Mouse (Mus musculus) kidney, postnatal 25 days (tissue): ENCODE data around the gene Dcaf11.
A peak's percentile ranks its signal among the peaks of the same experiment; 100 is the strongest.

Experiments used
- DNase-seq, 2 experiments: peaks; one replicate each; pipeline ENCODE4 v3.0.0; 2021; ENCODE audit warnings: mixed read lengths in 2 of 2

The Dcaf11 gene

DNA sequence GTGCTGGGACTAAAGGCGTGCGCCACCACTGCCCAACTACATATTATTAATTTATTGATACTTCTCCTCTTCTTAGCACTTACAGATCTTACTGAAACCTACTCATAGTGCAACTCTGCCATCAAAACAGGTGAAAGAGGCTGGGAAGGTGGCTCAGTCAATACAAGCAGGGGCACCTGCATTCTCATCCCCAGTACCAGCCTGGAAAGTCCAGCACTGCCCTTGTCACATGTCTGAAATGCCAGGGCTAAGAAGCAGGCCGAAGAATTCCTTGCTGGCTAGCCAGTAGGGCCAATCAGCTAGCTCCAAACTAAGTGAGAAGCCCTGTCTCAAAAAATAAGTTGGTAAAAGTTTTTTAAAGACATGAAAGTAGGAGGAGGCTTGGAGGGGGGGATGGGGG lies 2.2 kb upstream of the Dcaf11 start:
- peak; percentile 24 to 63 for DNase-seq

- DNase-seq = no peak
Measured at GRCm38 (mm10) chr14:55558740-55559448, 912 bp upstream of the Dcaf11 start.

DNA sequence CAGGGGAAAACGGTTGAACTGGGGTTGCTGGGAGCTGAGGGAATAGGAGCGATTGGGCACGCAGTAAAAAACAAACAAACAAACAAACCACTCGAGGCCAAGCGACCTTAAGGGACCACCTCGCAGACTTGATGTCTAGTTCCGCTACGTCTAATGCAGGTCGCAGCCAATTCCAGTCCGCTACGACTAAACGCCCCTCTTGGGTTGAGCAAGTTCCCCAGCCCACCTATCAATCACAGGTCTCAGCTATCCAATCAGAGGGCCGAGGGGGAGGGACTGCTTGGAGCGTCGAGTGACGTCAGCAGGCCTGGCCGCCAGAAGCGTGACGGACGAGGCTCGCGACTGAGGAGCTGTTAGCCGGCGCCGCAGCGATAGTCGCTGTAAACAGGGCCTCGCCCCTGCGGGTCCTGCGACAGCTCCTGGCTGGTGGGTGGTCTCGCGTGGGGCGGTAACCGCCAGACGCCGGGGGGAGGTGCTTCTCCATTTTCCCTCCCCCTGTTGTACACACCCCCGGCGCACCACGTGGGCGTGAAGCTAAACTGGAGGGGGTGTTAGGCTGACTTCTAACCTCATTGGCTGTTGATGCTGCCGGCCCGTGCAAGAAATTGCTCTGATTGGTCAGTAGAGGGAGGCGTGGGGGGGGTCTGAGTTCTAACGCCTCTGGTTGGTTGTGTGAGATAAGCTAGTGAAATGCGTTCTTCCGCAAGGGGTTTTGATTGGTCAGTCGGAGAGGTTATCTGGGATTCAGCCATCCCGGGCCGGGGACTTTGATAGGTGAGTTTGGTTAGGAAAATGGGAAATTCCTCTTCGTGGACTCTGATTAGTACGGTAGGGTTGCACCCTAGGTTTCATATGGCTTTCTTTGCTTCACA lies 632 bp downstream of the Dcaf11 start, which contains the start of gene A730061H03Rik:
TSS of gene A730061H03Rik (minus strand) at position 205 of the 872 bp plus-strand sequence.
- DNase-seq = peak; percentile 99 to 100

GRCm38 (mm10) chr14:55561860-55562259 lies 2.1 kb downstream of the Dcaf11 start:
- peak in 1 of 2 experiments; percentile 60 for DNase-seq

- DNase-seq = no peak
Measured at GRCm38 (mm10) chr14:55563249-55563648, 3.4 kb downstream of the Dcaf11 start.

- no peak for DNase-seq
Measured at GRCm38 (mm10) chr14:55565748-55566147, 5.9 kb downstream of the Dcaf11 start.

- peak; percentile 50 to 64 for DNase-seq
Measured at GRCm38 (mm10) chr14:55567496-55567895, 7.7 kb downstream of the Dcaf11 start.

GRCm38 (mm10) chr14:55570588-55570987 lies 10.8 kb downstream of the Dcaf11 start:
- DNase-seq = no peak

DNA sequence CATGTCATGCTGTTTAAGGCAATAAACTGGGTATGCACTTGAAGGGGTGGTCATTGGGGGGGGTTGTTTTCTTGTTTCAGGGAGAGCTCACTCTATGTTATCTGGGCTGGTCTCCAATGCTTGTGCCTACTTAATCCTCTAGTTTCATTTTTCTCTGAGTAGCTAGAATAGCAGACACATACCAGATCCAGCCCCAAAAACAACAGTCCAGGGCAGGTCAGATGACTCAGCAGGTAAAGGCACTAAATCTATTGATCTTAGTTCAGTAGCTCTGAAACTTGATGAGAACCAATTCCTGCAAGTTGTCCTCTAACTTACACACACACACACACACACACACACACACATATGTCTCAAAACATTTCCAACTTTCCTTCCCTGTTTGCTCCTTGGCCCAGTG lies 12.0 kb downstream of the Dcaf11 start:
- DNase-seq = no peak

DNA sequence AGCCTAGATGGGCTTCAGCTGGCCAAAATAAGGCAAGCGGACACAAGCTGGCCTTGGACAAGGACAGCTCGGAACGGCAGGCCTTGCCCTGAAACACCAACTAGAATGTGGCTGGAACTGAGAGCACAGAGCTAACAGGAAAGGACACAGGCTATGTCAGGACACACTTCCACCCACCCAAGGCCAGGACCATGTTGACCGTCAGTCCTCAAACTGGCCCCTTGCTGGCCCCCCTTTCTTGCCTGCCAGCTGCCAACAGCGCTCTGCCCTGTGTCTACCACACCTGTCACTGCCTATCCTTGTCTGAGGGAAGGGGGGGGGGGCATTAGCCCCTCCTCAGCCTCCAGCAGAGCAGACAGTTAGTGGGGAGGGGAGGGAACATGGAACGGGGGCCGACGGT lies 15.5 kb downstream of the Dcaf11 start, which contains the start of gene Fitm1:
TSS of gene Fitm1 (plus strand) at position 316 of the 400 bp plus-strand sequence.
- no peak for DNase-seq

DNA sequence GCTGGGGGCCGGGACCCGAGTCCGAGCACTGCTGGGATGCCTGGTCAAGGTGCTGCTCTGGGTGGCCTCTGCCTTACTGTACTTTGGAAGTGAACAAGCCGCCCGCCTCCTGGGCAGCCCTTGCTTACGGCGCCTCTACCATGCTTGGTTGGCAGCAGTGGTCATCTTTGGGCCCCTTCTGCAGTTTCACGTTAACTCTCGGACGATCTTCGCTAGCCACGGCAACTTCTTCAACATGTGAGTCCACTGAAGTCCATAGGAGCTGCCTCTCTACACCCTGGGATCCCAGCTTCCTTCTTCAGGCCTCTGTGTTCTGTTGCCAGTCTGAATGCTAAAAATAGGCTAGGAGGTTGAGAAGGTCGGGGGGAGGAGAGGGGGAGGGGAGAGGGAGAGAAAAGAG lies 15.9 kb downstream of the Dcaf11 start:
- DNase-seq = peak; percentile 48 to 83

DNA sequence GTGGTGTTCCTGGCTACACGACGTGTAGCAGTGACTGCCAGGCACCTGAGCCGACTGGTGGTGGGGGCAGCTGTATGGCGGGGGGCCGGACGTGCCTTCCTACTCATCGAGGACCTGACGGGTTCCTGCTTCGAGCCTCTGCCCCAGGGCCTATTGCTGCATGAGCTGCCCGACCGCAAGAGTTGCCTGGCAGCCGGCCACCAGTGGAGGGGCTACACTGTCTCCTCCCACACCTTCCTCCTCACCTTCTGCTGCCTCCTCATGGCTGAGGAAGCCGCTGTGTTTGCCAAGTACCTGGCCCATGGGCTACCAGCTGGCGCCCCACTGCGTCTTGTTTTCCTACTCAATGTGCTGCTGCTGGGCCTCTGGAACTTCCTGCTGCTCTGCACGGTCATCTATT lies 16.6 kb downstream of the Dcaf11 start:
- peak; percentile 36 to 71 for DNase-seq

DNA sequence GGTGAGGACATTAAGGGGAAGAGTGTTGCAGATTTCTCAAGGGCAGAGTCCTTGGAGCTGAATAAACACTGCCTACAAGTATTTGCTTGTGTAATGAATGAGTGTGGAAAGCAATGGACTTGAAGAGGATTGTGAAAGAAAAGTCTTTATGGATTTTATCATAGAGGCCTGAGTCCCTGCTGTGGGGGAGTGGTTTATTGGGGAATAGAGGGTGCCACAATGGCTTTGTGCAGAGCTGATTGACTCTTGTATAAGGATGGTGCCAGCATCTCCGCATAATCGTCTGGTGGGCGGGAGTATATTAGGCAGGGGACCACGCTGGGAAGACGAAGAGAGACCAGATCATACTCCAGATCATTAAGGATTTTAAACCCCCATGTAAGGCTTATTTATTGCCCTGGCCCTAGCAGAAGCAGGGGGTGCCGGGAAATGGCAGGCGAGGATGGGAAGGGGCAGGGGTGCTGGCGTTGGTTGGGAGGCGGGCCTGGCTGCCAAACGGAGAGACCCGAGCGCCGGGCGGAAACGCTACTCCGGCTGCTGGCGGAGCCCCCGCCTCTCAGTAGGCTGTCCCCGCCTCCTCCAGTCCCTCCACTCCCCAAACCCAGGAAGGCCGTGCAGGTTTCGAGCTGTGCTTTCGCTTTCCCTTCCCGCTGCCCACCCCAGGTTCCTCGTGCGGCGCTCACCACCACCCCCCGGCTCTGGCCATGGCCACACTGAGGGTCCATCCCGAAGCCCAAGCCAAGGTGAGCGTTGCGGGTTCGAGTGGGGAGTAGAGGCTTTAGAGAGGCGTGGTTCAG lies 18.3 kb downstream of the Dcaf11 start, which contains the start of gene Psme1:
TSS of gene Psme1 (plus strand) at position 253 of the 797 bp plus-strand sequence.
- peak; percentile 81 to 93 for DNase-seq

DNA sequence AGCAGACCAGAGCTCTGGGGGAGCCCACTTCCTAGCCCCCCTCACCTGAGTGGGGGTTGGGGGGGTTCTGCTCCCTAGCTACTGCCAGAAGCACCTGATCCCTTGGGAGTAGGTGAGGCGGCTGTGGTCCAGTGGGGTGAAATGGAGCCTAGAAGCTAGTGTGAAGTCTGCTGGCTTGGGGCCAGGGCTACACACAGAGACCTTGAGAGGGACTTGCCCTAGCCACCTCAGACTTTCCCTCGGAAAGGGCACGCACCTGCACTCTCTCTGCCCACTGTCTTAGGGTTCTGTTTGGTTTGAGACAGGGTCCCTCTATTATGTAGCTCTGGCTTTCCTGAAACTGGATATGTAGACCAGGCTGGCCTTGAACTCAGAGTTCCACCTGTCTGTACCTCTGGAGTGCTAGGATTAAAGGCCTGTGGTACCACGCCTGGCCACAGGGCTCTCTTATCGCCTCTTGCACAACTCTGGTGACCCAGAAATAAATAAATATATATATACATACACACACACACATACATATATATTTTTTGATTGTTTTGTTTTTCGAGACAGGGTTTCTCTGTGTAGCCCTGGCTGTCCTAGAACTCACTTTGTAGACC lies 19.0 kb downstream of the Dcaf11 start:
- peak; percentile 86 to 90 for DNase-seq

- DNase-seq = no peak
Measured at GRCm38 (mm10) chr14:55579511-55580496, 20.0 kb downstream of the Dcaf11 start.

DNA sequence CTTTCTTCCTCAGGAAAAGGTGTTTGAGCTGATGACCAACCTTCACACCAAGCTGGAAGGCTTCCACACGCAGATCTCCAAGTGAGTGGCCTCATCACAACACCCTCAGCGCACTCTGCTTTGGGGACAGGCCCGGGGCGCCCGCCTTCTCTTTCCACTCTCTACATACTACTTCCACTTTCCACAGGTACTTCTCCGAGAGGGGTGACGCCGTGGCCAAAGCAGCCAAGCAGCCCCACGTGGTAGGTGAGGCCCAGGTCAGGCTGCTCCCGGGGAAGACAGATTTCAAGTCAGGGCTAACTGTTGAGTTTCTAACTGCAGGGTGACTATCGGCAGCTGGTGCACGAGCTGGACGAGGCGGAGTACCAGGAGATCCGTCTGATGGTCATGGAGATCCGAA lies 20.9 kb downstream of the Dcaf11 start:
- no peak for DNase-seq

DNA sequence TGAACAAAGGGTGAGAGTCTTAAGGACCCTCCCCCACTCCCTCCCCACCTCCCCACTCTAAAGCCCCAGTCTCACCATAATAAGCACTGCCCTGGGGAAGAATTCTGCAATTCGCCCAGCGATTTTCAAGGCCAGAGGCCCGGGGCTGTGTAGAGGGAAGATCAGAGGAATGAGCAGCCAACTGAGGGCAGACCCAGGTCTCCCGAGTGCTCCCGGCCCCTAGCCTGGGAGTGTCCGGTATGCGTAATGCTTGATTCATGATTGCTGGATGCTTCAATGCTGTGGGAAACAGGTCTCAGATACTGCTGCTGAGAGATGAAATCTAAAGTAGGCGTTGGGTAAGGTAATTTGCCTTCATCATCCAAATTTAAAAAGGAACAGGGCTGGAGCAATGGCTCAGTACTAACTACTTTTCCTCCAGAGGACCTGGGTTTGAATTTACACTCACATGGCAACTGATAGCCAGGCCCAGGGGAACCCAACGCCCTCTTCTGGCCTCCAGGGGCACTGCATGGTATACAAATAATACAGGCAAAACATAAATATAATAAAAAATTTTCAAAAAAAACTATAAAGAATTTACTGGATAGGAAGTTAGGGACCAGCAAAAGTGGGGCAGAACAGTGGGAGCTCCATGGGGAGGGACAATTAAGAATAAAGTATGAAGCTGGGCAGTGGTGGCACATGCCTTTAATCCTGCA lies 22.3 kb downstream of the Dcaf11 start:
- no peak for DNase-seq

GRCm38 (mm10) chr14:55584303-55584701 lies 24.5 kb downstream of the Dcaf11 start:
- no peak for DNase-seq

- DNase-seq = peak; percentile 84 to 93
Measured at GRCm38 (mm10) chr14:55584702-55585565, 25.1 kb downstream of the Dcaf11 start, which contains the start of gene Emc9. Emc9 (minus strand) TSS chr14:55585302.
